Mouse (Mus musculus) neural tube, embryonic 11.5 days (tissue): Measurements from ENCODE around the gene Cfap100. TPM values are rescaled to one million over a fixed set of nuclear protein-coding genes. Genes with fewer than 3 reads are reported as not detected.

Experiments
- ATAC-seq: fragments of 200-750 bp; cut with Nextera tagmentation; 2 replicates; pipeline ENCODE4 v1.8.0; 2017; ENCODE audit warnings: moderate number of reproducible peaks, mild to moderate bottlenecking, moderate TSS enrichment, moderate library complexity; ENCODE audit not compliant: insufficient read depth, low FRiP score, low TSS enrichment
- DNase-seq: peaks from one replicate; pipeline ENCODE4 v3.0.0-alpha.2; 2015; ENCODE audit warnings: low spot score
- H3K27ac ChIP-seq: fragments of 300-500 bp; sonication (generic); 2 replicates; pipeline ENCODE4 v1.5.1; 2014; ENCODE audit warnings: low read depth, mild to moderate bottlenecking, low read length
- H3K27me3 ChIP-seq: fragments of 300-500 bp; sonication (generic); 2 replicates; pipeline ENCODE4 v1.6.1; 2014; ENCODE audit warnings: mild to moderate bottlenecking, low read length, mixed read lengths; ENCODE audit not compliant: control insufficient read depth, insufficient read depth
- H3K36me3 ChIP-seq: fragments of 300-500 bp; sonication (generic); 2 replicates; pipeline ENCODE4 v1.6.1; 2014; ENCODE audit warnings: mild to moderate bottlenecking, low read length, moderate library complexity, mixed read lengths; ENCODE audit not compliant: control insufficient read depth, insufficient read depth
- H3K4me1 ChIP-seq: fragments of 300-500 bp; sonication (generic); 2 replicates; pipeline ENCODE4 v1.6.1; 2014; ENCODE audit warnings: low read length, mixed read lengths; ENCODE audit not compliant: control insufficient read depth, insufficient read depth
- H3K4me2 ChIP-seq: fragments of 300-500 bp; sonication (generic); 2 replicates; pipeline ENCODE4 v1.6.1; 2014; ENCODE audit warnings: low read depth, mild to moderate bottlenecking, moderate library complexity
- H3K4me3 ChIP-seq: fragments of 300-500 bp; sonication (generic); 2 replicates; pipeline ENCODE4 v1.5.1; 2014; ENCODE audit warnings: low read depth, low read length
- H3K9ac ChIP-seq: fragments of 300-500 bp; sonication (generic); 2 replicates; pipeline ENCODE4 v1.6.1; 2014; ENCODE audit warnings: mild to moderate bottlenecking, low read length
- H3K9me3 ChIP-seq: fragments of 300-500 bp; sonication (generic); 2 replicates; pipeline ENCODE4 v1.6.1; 2016; ENCODE audit warnings: low read length; ENCODE audit not compliant: control insufficient read depth
- WGBS: fragments of 180-500 bp; shearing (Covaris S2); extraction: QIAGEN DNeasy Blood & Tissue Kit; methylation state at CpG from one replicate; pipeline ENCODE4 v1.1.7; 2014; 5-methylcytosine and 5-hydroxymethylcytosine counted together
- polyA plus RNA-seq: library from polyadenylated mRNA; unstranded; fragments of >200 nt; fragmentation: Nextera tagmentation; extraction: Ambion mirVana; gene quantifications from 2 replicates; pipeline ENCODE4 v1.2.1, GENCODE M21; 2014

Cfap100 gene
- polyA plus RNA-seq, 1 experiment from 2014 or later, result 1.2 TPM

DNA sequence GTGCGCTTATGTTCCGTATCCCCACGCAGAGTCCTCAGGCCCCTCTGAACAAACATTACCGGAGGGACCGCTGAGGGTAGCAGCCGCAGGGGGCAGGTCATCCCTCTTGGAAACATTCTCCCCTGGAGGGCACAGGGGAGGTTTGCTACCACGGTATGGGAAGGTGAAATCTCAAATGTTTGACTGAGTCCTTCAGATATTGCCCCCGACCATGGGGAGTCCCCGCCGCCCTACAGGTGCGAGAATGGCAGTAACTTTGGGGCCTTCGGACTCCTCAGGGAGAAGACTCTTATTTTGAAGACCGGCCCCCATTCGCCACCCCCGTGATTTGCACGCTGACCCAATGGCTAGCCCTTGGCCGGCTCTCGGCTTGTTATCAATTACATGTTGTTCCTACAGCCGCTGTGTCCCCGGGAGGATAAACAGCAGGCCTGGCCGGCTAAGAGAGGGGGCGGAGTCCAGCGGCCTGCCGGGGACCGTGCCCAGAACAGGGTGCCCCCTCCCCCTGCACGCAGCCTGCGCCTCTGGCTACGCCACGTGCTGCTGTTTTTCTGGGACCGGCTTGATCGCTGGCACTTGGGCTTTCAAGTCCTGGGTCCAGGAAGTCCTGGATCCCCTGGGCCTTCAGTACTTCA is 34.7 kb upstream of the Cfap100 start:
- peak overlapping the region; percentile 100 for H3K4me2 ChIP-seq
- H3K9me3 ChIP-seq, result no peaks in the 10 kb centered on the region
- peak overlapping the region; percentile 14 for H3K9ac ChIP-seq
- H3K36me3 ChIP-seq, result no peaks in the 10 kb centered on the region
- H3K4me3 ChIP-seq, result peak overlapping the region; percentile 60
- no peak overlapping the region for H3K27ac ChIP-seq
- under 1% methylated on average over 31 of the region's 31 CpGs for WGBS
- peaks cover 9% of the 10 kb centered on the region for H3K27me3 ChIP-seq
- ATAC-seq (peak; percentile 67), DNase-seq (peak; percentile 68)
- peaks cover 5% of the 10 kb centered on the region; the same call in 1 of the 2 replicates for H3K4me1 ChIP-seq

DNA sequence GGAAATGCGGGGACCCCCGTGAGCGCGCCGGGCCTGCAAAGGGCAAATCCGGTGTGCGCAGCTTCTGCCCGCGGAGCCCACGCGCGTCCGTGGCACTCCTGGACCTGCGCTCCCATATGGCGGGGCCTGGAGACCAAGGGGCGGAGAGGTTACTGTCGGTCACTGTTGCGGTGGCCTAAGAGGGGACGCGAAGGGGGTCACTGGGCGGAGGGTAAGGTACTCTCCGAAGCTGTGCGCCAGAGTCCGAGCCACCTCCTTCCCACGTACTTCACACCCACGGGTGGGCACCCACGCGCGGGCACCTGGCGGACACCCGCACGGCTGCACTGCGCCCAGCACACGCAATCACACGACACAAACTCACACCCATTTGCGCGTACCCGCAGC is 34.2 kb upstream of the Cfap100 start:
- DNase-seq, result peak; percentile 29
- H3K4me1 ChIP-seq, result peaks cover 5% of the 10 kb centered on the region; the same call in 1 of the 2 replicates
- H3K4me2 ChIP-seq, result peak overlapping the region; percentile 100
- peaks cover 9% of the 10 kb centered on the region for H3K27me3 ChIP-seq
- peak overlapping the region; percentile 49 for H3K9ac ChIP-seq
- H3K4me3 ChIP-seq, result peak overlapping the region; percentile 60
- ATAC-seq, result peak; percentile 38
- under 1% methylated on average over 33 of the region's 38 CpGs for WGBS
- no peaks in the 10 kb centered on the region for H3K36me3 ChIP-seq
- H3K27ac ChIP-seq, result no peak overlapping the region
- no peaks in the 10 kb centered on the region for H3K9me3 ChIP-seq

DNA sequence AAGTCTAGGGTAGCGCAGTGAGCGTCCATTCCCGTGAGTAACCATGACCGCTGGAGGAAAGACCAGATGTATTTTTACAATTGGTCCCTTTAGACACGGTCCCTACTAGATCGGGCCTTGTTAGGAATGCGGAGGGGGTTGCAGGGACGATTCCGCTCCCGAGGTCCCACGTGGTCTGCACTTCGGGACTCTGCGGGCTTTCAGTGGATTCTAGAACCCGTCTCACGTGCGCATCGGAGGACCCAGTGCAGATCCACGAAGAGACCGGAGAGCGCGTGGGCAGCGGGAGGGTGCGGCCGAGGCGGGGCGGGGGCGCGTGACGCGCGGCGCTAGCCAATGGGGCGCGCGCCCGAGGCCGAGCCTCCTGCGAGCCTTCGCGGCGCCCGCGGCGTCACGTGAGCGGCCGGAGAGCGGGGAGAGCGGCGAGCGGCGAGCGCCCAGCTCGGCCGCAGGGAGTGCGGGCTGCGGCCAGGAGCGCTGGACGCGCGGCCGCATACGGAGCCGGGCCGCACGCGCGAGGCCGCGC is 33.6 kb upstream of the Cfap100 start, which contains the start of gene Klf15:
Klf15 (plus strand) TSS at position 396 of the 526 bp plus-strand sequence.
- peak within 1 kb of the TSS; percentile 100 for H3K4me2 ChIP-seq
- peaks cover 9% of the 10 kb centered on the region for H3K27me3 ChIP-seq
- H3K4me1 ChIP-seq, result peaks cover 5% of the 10 kb centered on the region; the same call in 1 of the 2 replicates
- peak within 1 kb of the TSS; percentile 49 for H3K9ac ChIP-seq
- H3K9me3 ChIP-seq, result no peaks in the 10 kb centered on the region
- DNase-seq (peak; percentile 86), ATAC-seq (peak; percentile 77)
- H3K27ac ChIP-seq, result no peak within 1 kb of the TSS
- H3K4me3 ChIP-seq, result peak within 1 kb of the TSS; percentile 60
- no peaks in the 10 kb centered on the region for H3K36me3 ChIP-seq
- 0% methylated on average over 22 of the region's 70 CpGs for WGBS

DNA sequence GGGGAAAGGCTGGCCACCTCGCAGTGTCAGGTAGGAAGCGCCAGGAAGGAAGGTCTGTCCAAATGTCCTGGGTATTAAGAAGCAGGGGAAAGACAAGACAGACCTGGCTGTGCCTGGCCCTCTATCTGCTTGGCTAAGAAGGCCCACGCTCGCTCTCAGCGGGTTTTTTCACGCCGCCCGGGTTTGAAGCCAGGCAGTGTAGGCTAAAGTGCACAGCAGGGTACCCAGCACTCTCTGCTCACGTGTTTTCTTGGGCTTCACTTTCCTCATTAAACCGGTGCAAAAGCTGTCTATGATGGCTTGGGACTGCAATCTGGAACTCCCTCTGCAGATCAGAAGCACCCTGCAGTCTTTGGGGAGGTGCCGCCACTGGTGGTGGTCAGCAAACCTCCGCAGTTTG is 33.2 kb upstream of the Cfap100 start:
- H3K27me3 ChIP-seq, result peaks cover 9% of the 10 kb centered on the region
- H3K4me1 ChIP-seq, result peaks cover 5% of the 10 kb centered on the region; the same call in 1 of the 2 replicates
- no peaks in the 10 kb centered on the region for H3K36me3 ChIP-seq
- DNase-seq (no peak), ATAC-seq (0 out of 2 replicates have a peak, but pooled peaks have one; percentile 6)
- WGBS, result 7% methylated on average over 12 of the region's 12 CpGs
- H3K27ac ChIP-seq, result no peak overlapping the region
- H3K4me3 ChIP-seq, result peak overlapping the region; percentile 60
- peak overlapping the region; percentile 100 for H3K4me2 ChIP-seq
- peak overlapping the region; percentile 49; the same call in 1 of the 2 replicates for H3K9ac ChIP-seq
- H3K9me3 ChIP-seq, result no peaks in the 10 kb centered on the region

DNA sequence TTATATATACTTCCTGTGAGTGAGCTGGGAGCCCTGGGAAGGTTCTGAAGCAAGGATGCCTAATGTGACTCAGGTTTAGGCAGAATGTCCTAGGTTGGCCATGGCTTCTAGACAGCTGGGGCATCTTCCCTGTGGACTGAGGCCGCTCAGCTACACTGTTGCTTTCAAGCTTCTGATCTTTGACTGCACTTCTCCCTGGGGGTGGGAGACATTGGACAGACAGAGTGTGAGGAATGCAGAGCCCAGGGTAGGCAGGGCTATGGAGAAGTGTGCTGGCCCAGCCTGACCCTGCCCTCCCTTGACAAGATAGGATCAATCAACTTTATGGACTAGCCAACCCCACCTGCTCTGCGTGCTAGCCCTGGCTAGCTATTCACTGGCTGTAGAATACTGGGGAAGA is 32.6 kb upstream of the Cfap100 start:
- Histone ChIP-seq H3K36me3 (no peaks in the 10 kb centered on the region), H3K27me3 (peaks cover 9% of the 10 kb centered on the region), H3K4me1 (peaks cover 5% of the 10 kb centered on the region; the same call in 1 of the 2 replicates), H3K4me3 (no peak overlapping the region), H3K9me3 (no peaks in the 10 kb centered on the region), H3K27ac (no peak overlapping the region), H3K4me2 (no peak overlapping the region), H3K9ac (no peak overlapping the region)
- 30% methylated on average over 2 of the region's 2 CpGs for WGBS
- DNase-seq, result no peak
- no peak for ATAC-seq

DNA sequence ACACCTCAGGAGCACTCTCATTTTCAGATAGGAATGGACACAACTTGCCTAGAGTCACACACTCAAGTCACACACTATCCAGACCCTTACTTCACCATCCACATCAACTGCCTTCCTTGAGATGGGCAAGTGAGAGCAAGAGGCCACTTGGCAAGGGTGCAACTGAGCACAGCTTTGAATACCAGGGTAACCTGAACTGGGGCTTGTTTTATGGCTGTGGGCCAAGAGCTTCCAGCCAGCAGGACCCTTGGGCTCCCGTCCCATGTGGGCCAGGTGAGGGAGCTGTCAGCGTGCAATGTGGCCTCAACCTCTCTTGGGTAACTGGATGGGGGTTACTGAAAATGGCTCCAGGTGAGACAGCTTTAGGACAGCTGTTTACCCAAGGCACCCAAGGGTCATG is 28.8 kb upstream of the Cfap100 start:
- H3K4me2 ChIP-seq, result no peak overlapping the region
- ATAC-seq, result no peak
- 80% methylated on average over 2 of the region's 2 CpGs for WGBS
- H3K27ac ChIP-seq, result no peak overlapping the region
- peaks cover 9% of the 10 kb centered on the region for H3K27me3 ChIP-seq
- peaks cover 5% of the 10 kb centered on the region; the same call in 1 of the 2 replicates for H3K4me1 ChIP-seq
- H3K9ac ChIP-seq, result no peak overlapping the region
- H3K9me3 ChIP-seq, result no peaks in the 10 kb centered on the region
- H3K4me3 ChIP-seq, result no peak overlapping the region
- DNase-seq, result no peak
- H3K36me3 ChIP-seq, result no peaks in the 10 kb centered on the region

DNA sequence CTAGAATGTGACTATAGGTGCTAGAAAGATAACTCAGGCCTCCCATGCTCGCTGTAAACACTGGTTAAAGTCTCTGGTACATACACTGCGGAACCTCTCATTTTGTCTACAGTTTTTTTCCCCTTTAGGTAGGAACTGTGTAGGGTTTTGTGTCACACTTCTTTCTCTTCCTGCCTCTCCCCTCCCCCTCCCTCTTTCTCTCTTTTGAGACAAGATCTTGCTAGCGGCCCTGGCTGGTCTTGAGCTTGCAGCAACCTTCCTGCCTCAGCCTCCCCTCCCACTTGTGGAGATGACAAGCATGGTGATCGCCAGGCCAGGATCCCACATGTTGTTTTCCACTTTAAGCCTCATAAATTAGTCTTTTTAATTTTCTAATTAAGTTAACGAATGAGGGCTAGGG is 25.2 kb upstream of the Cfap100 start:
- DNase-seq, result no peak
- no peak overlapping the region for H3K9ac ChIP-seq
- H3K4me1 ChIP-seq, result no peaks in the 10 kb centered on the region
- H3K27me3 ChIP-seq, result no peaks in the 10 kb centered on the region
- no peaks in the 10 kb centered on the region for H3K36me3 ChIP-seq
- H3K27ac ChIP-seq, result no peak overlapping the region
- 84% methylated on average over 5 of the region's 5 CpGs for WGBS
- no peak overlapping the region for H3K4me3 ChIP-seq
- no peak overlapping the region for H3K4me2 ChIP-seq
- no peaks in the 10 kb centered on the region for H3K9me3 ChIP-seq
- ATAC-seq, result no peak

DNA sequence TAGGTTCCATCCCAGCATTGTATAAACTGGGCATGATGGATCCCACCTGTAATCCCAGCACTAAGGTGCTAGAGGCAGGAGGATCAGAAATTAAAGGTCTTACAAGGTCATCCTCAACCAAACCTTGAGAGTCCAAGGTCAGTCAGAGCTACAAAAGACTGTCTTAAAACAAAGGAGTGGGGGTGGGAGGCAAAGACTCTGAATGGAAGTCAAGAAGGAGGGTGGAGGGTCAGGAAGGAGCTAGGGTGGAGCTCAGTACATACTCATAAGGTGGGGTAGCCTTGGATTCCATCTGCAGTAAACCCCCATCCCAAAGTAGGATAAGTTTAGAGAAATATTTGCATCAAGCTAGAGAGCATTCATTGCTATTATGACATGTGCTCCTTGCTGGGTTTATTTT is 24.0 kb upstream of the Cfap100 start:
- H3K4me2 ChIP-seq, result no peak overlapping the region
- no peaks in the 10 kb centered on the region for H3K36me3 ChIP-seq
- H3K4me1 ChIP-seq, result no peaks in the 10 kb centered on the region
- no peaks in the 10 kb centered on the region for H3K9me3 ChIP-seq
- DNase-seq (no peak), ATAC-seq (no peak)
- H3K27ac ChIP-seq, result no peak overlapping the region
- H3K27me3 ChIP-seq, result no peaks in the 10 kb centered on the region
- no peak overlapping the region for H3K9ac ChIP-seq
- no peak overlapping the region for H3K4me3 ChIP-seq

DNA sequence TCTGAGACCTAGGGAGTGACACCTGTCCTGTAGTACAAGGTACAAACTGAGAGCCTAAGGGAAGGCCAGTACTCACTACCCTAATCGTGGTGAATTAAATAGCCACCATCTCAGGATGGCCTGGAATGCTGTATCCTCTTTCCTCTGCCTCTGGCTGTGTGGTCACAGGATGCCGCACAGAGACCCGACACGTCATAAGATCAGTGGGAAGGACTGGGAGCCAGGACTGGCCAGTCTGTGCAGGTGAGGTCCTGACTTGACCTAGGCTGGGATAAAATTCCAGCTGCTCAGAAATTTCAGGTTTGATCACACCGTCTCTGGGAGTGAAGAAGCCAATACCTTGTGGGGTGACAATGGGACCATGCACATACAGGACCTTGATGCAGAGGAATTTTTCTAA is 22.9 kb upstream of the Cfap100 start:
- Histone ChIP-seq H3K36me3 (no peaks in the 10 kb centered on the region), H3K9ac (no peak overlapping the region), H3K9me3 (no peaks in the 10 kb centered on the region), H3K4me3 (no peak overlapping the region), H3K27me3 (no peaks in the 10 kb centered on the region), H3K4me1 (no peaks in the 10 kb centered on the region), H3K4me2 (no peak overlapping the region), H3K27ac (no peak overlapping the region)
- WGBS, result 91% methylated on average over 5 of the region's 5 CpGs
- ATAC-seq (no peak), DNase-seq (no peak)
